Mouse (Mus musculus) embryonic facial prominence, embryonic 15.5 days (tissue): Measurements from ENCODE around the gene Chil4. TPM values are rescaled to one million over a fixed set of nuclear protein-coding genes. Genes with fewer than 3 reads are reported as not detected.
"Not testable (repeated sequence)": the region's sequence is repeated elsewhere in the genome, so short reads cannot be mapped to it uniquely, and the experiment has no call there.

Experiments
- ATAC-seq: fragments of 200-750 bp; cut with Nextera tagmentation; 2 replicates; pipeline ENCODE4 v1.8.0; 2017; ENCODE audit warnings: low read depth, moderate TSS enrichment; ENCODE audit not compliant: insufficient number of reproducible peaks, low FRiP score, low TSS enrichment
- H3K27ac ChIP-seq: fragments of 300-500 bp; sonication (generic); replicated peaks from 2 replicates; pipeline ENCODE4 v1.5.1; 2015; ENCODE audit warnings: mild to moderate bottlenecking, inconsistent platforms
- H3K27me3 ChIP-seq: fragments of 300-500 bp; sonication (generic); 2 replicates; pipeline ENCODE4 v1.6.1; 2015; ENCODE audit warnings: inconsistent platforms
- H3K36me3 ChIP-seq: fragments of 300-500 bp; sonication (generic); 2 replicates; pipeline ENCODE4 v1.6.1; 2015; ENCODE audit warnings: mild to moderate bottlenecking, inconsistent platforms
- H3K4me1 ChIP-seq: fragments of 300-500 bp; sonication (generic); 2 replicates; pipeline ENCODE4 v1.6.1; 2015; ENCODE audit warnings: inconsistent platforms
- H3K4me2 ChIP-seq: fragments of 300-500 bp; sonication (generic); replicated peaks from 2 replicates; pipeline ENCODE4 v1.6.1; 2015; ENCODE audit warnings: mild to moderate bottlenecking, inconsistent platforms
- H3K4me3 ChIP-seq: fragments of 300-500 bp; sonication (generic); replicated peaks from 2 replicates; pipeline ENCODE4 v1.5.1; 2015; ENCODE audit warnings: mild to moderate bottlenecking, inconsistent platforms
- H3K9ac ChIP-seq: fragments of 300-500 bp; sonication (generic); 2 replicates; pipeline ENCODE4 v1.6.1; 2015; ENCODE audit warnings: inconsistent platforms
- H3K9me3 ChIP-seq: fragments of 300-500 bp; sonication (generic); replicated peaks from 2 replicates; pipeline ENCODE4 v1.6.1; 2016; ENCODE audit warnings: inconsistent platforms
- WGBS: fragments of 180-500 bp; shearing (Covaris S2); methylation state at CpG from one replicate; pipeline ENCODE4 v1.1.7; 2015; 5-methylcytosine and 5-hydroxymethylcytosine counted together
- polyA plus RNA-seq: library from polyadenylated mRNA; unstranded; fragments of >200 nt; fragmentation: Nextera tagmentation; extraction: Ambion mirVana; gene quantifications from 2 replicates; pipeline ENCODE4 v1.2.1, GENCODE M21; 2015

Chil4 gene
- 0.11 TPM in 1 of 2 replicates, not detected in the other for polyA plus RNA-seq

- Histone ChIP-seq H3K27ac (no peak within 1 kb of the TSS), H3K4me1 (no peaks in the 10 kb centered on the region), H3K9ac (no peak within 1 kb of the TSS), H3K4me3 (no peak within 1 kb of the TSS), H3K27me3 (no peaks in the 10 kb centered on the region), H3K9me3 (no peaks in the 10 kb centered on the region), H3K4me2 (no peak within 1 kb of the TSS), H3K36me3 (no peaks in the 10 kb centered on the region)
- 85% methylated on average over 2 of the region's 2 CpGs for WGBS
- ATAC-seq = no peak
These were observed at the start of gene Chil4 for GRCm38 (mm10) chr3:106219407-106219806. Gene Chil4, minus strand, starts transcription at chr3:106219507.

- H3K4me3 ChIP-seq = no peak overlapping the region
- no peak overlapping the region for H3K4me2 ChIP-seq
- no peaks in the 10 kb centered on the region for H3K27me3 ChIP-seq
- 0 out of 2 replicates have a peak, but pooled peaks cover 5% of the 10 kb centered on the region for H3K9me3 ChIP-seq
- no peak overlapping the region for H3K27ac ChIP-seq
- no peaks in the 10 kb centered on the region for H3K36me3 ChIP-seq
- no peak; the same call in 1 of the 2 replicates for ATAC-seq
- no peaks in the 10 kb centered on the region for H3K4me1 ChIP-seq
- WGBS = 75% methylated on average over 2 of the region's 2 CpGs
- no peak overlapping the region for H3K9ac ChIP-seq
These were observed 46.5 kb upstream of the Chil4 start for GRCm38 (mm10) chr3:106265854-106266253.

GRCm38 (mm10) chr3:106264854-106265253 lies 45.5 kb upstream of the Chil4 start:
- no peaks in the 10 kb centered on the region for H3K36me3 ChIP-seq
- no peaks in the 10 kb centered on the region for H3K4me1 ChIP-seq
- no peak overlapping the region for H3K4me3 ChIP-seq
- no peak overlapping the region for H3K9ac ChIP-seq
- no peak overlapping the region for H3K27ac ChIP-seq
- no peaks in the 10 kb centered on the region for H3K27me3 ChIP-seq
- ATAC-seq = no peak
- 0 out of 2 replicates have a peak, but pooled peaks cover 5% of the 10 kb centered on the region for H3K9me3 ChIP-seq
- H3K4me2 ChIP-seq = no peak overlapping the region

GRCm38 (mm10) chr3:106257076-106257475 lies 37.8 kb upstream of the Chil4 start:
- H3K4me3 ChIP-seq, H3K27me3 ChIP-seq, H3K4me1 ChIP-seq, H3K4me2 ChIP-seq, H3K27ac ChIP-seq, H3K9ac ChIP-seq, ATAC-seq, H3K36me3 ChIP-seq: not testable (repeated sequence)
- 88% methylated on average over 11 of the region's 11 CpGs for WGBS
- H3K9me3 ChIP-seq = peaks cover 32% of the 10 kb centered on the region

GRCm38 (mm10) chr3:106252719-106253118 lies 33.4 kb upstream of the Chil4 start:
- Histone ChIP-seq H3K27ac (no peak overlapping the region), H3K4me3 (no peak overlapping the region), H3K27me3 (no peaks in the 10 kb centered on the region), H3K36me3 (no peaks in the 10 kb centered on the region), H3K4me1 (no peaks in the 10 kb centered on the region), H3K9ac (no peak overlapping the region), H3K4me2 (no peak overlapping the region), H3K9me3 (peaks cover 27% of the 10 kb centered on the region)
- 73% methylated on average over 6 of the region's 6 CpGs for WGBS
- ATAC-seq = no peak

- not testable (repeated sequence) for ATAC-seq, H3K4me2 ChIP-seq, H3K27ac ChIP-seq, H3K4me1 ChIP-seq, H3K27me3 ChIP-seq, H3K4me3 ChIP-seq, H3K9ac ChIP-seq, H3K36me3 ChIP-seq
- peaks cover 18% of the 10 kb centered on the region for H3K9me3 ChIP-seq
- 64% methylated on average over 5 of the region's 5 CpGs for WGBS
These were observed 31.6 kb upstream of the Chil4 start for GRCm38 (mm10) chr3:106250763-106251399.

GRCm38 (mm10) chr3:106247369-106247768 lies 28.1 kb upstream of the Chil4 start:
- not testable (repeated sequence) for H3K9me3 ChIP-seq, H3K4me1 ChIP-seq, H3K36me3 ChIP-seq, H3K27me3 ChIP-seq, H3K4me2 ChIP-seq, H3K4me3 ChIP-seq, ATAC-seq, H3K9ac ChIP-seq, H3K27ac ChIP-seq
- WGBS = 82% methylated on average over 9 of the region's 9 CpGs

- not testable (repeated sequence) for H3K36me3 ChIP-seq, H3K9ac ChIP-seq, H3K4me3 ChIP-seq, H3K4me2 ChIP-seq, H3K27ac ChIP-seq, H3K27me3 ChIP-seq, H3K9me3 ChIP-seq, ATAC-seq, H3K4me1 ChIP-seq
- WGBS = 72% methylated on average over 1 of the region's 1 CpGs
These were observed 20.9 kb upstream of the Chil4 start for GRCm38 (mm10) chr3:106240210-106240609.

- WGBS = 89% methylated on average over 5 of the region's 5 CpGs
- no peak overlapping the region for H3K27ac ChIP-seq
- H3K4me3 ChIP-seq = no peak overlapping the region
- no peaks in the 10 kb centered on the region for H3K36me3 ChIP-seq
- H3K27me3 ChIP-seq = no peaks in the 10 kb centered on the region
- no peak overlapping the region for H3K9ac ChIP-seq
- no peak overlapping the region for H3K4me2 ChIP-seq
- H3K9me3 ChIP-seq = 0 out of 2 replicates have a peak, but pooled peaks cover 9% of the 10 kb centered on the region
- no peak for ATAC-seq
- H3K4me1 ChIP-seq = no peaks in the 10 kb centered on the region
These were observed 20.0 kb upstream of the Chil4 start for GRCm38 (mm10) chr3:106239196-106239791.

- 68% methylated on average over 3 of the region's 3 CpGs for WGBS
- H3K27me3 ChIP-seq, H3K4me1 ChIP-seq, H3K4me2 ChIP-seq, ATAC-seq, H3K27ac ChIP-seq, H3K9ac ChIP-seq, H3K36me3 ChIP-seq, H3K9me3 ChIP-seq, H3K4me3 ChIP-seq: not testable (repeated sequence)
These were observed 4.1 kb upstream of the Chil4 start for GRCm38 (mm10) chr3:106223391-106223790.

- no peaks in the 10 kb centered on the region for H3K36me3 ChIP-seq
- H3K9ac ChIP-seq = no peak overlapping the region
- H3K9me3 ChIP-seq = no peaks in the 10 kb centered on the region
- H3K27me3 ChIP-seq = no peaks in the 10 kb centered on the region
- H3K4me2 ChIP-seq = no peak overlapping the region
- H3K4me3 ChIP-seq = no peak overlapping the region
- no peaks in the 10 kb centered on the region for H3K4me1 ChIP-seq
- H3K27ac ChIP-seq = no peak overlapping the region
- ATAC-seq = no peak
- 90% methylated on average over 1 of the region's 1 CpGs for WGBS
These were observed 2.4 kb upstream of the Chil4 start for GRCm38 (mm10) chr3:106221625-106222265.
